Mouse (Mus musculus) midbrain, embryonic 10.5 days (tissue): ENCODE data around the gene P2ry2. TPM values are rescaled to one million over a fixed set of nuclear protein-coding genes. Genes with fewer than 3 reads are reported as not detected.

ENCODE experiments used
- DNase-seq: peaks from one replicate; pipeline ENCODE4 v3.0.0-alpha.2; 2017; ENCODE audit warnings: low spot score
- H3K27ac ChIP-seq: fragments of 300-500 bp; sonication (generic); replicated peaks from 2 replicates; pipeline ENCODE4 v1.5.1; 2016; ENCODE audit warnings: mild to moderate bottlenecking
- H3K27me3 ChIP-seq: fragments of 300-500 bp; sonication (generic); 2 replicates; pipeline ENCODE4 v1.6.1; 2016; ENCODE audit warnings: low read depth, mild to moderate bottlenecking; ENCODE audit not compliant: poor library complexity, severe bottlenecking
- H3K36me3 ChIP-seq: fragments of 300-500 bp; sonication (generic); 2 replicates; pipeline ENCODE4 v1.6.1; 2016; ENCODE audit warnings: mild to moderate bottlenecking, moderate library complexity
- H3K4me1 ChIP-seq: fragments of 300-500 bp; sonication (generic); 2 replicates; pipeline ENCODE4 v1.6.1; 2016
- H3K4me3 ChIP-seq: fragments of 300-500 bp; sonication (generic); 2 replicates; pipeline ENCODE4 v1.5.1; 2016; ENCODE audit warnings: mild to moderate bottlenecking, moderate library complexity
- H3K9me3 ChIP-seq: fragments of 300-500 bp; sonication (generic); replicated peaks from 2 replicates; pipeline ENCODE4 v1.6.1; 2016; ENCODE audit warnings: mild to moderate bottlenecking
- WGBS: fragments of 180-500 bp; shearing (Covaris S2); methylation state at CpG from one replicate; pipeline ENCODE4 v1.1.7; 2016; 5-methylcytosine and 5-hydroxymethylcytosine counted together
- polyA plus RNA-seq: library from polyadenylated mRNA; unstranded; fragments of >200 nt; fragmentation: Nextera tagmentation; extraction: Ambion mirVana; gene quantifications from 2 replicates; pipeline ENCODE4 v1.2.1, GENCODE M21; 2016

The P2ry2 gene
- polyA plus RNA-seq, 1 experiment from 2014 or later: 0.22 TPM

- no peak for DNase-seq
- Histone ChIP-seq H3K36me3 (no peaks in the 10 kb centered on the region), H3K4me3 (no peak overlapping the region), H3K27me3 (peaks cover 9% of the 10 kb centered on the region; the same call in 1 of the 2 replicates), H3K27ac (no peak overlapping the region), H3K9me3 (no peaks in the 10 kb centered on the region), H3K4me1 (peaks cover 17% of the 10 kb centered on the region)
- 88% methylated on average over 7 of the region's 7 CpGs for WGBS
Observed at GRCm38 (mm10) chr7:100995260-100995864, 17.3 kb downstream of the P2ry2 start.

- no peak overlapping the region for H3K27ac ChIP-seq
- no peaks in the 10 kb centered on the region for H3K36me3 ChIP-seq
- H3K4me1 ChIP-seq: peaks cover 18% of the 10 kb centered on the region
- no peak overlapping the region for H3K4me3 ChIP-seq
- DNase-seq: no peak
- peaks cover 4% of the 10 kb centered on the region; the same call in 1 of the 2 replicates for H3K27me3 ChIP-seq
- WGBS: 41% methylated on average over 4 of the region's 4 CpGs
- no peaks in the 10 kb centered on the region for H3K9me3 ChIP-seq
Observed at GRCm38 (mm10) chr7:100993166-100993565, 19.5 kb downstream of the P2ry2 start.

- Histone ChIP-seq H3K36me3 (no peaks in the 10 kb centered on the region), H3K4me3 (no peak overlapping the region), H3K4me1 (peaks cover 18% of the 10 kb centered on the region), H3K27me3 (peaks cover 8% of the 10 kb centered on the region), H3K9me3 (no peaks in the 10 kb centered on the region), H3K27ac (no peak overlapping the region)
- 90% methylated on average over 3 of the region's 3 CpGs for WGBS
- no peak for DNase-seq
Observed at GRCm38 (mm10) chr7:100991972-100992371, 20.7 kb downstream of the P2ry2 start.

GRCm38 (mm10) chr7:100990636-100991311, 21.9 kb downstream of the P2ry2 start:
- H3K36me3 ChIP-seq: no peaks in the 10 kb centered on the region
- DNase-seq: no peak
- H3K4me3 ChIP-seq: no peak overlapping the region
- 45% methylated on average over 9 of the region's 9 CpGs for WGBS
- peaks cover 18% of the 10 kb centered on the region for H3K4me1 ChIP-seq
- H3K27ac ChIP-seq: 0 out of 2 replicates have a peak overlapping the region, but pooled peaks have one; percentile 1
- H3K27me3 ChIP-seq: peaks cover 15% of the 10 kb centered on the region
- H3K9me3 ChIP-seq: no peaks in the 10 kb centered on the region

GRCm38 (mm10) chr7:100988092-100988491, 24.6 kb downstream of the P2ry2 start:
- WGBS: 28% methylated on average over 9 of the region's 9 CpGs

GRCm38 (mm10) chr7:100984452-100985395, 27.9 kb downstream of the P2ry2 start:
- H3K9me3 ChIP-seq: no peaks in the 10 kb centered on the region
- H3K36me3 ChIP-seq: no peaks in the 10 kb centered on the region
- H3K27ac ChIP-seq: peak overlapping the region; percentile 55
- no peak overlapping the region for H3K4me3 ChIP-seq
- peaks cover 14% of the 10 kb centered on the region for H3K4me1 ChIP-seq
- DNase-seq: peak; percentile 44
- WGBS: 38% methylated on average over 21 of the region's 21 CpGs
- H3K27me3 ChIP-seq: peaks cover 15% of the 10 kb centered on the region

More at GRCm38 (mm10) chr7:100988092-100988491, 24.6 kb downstream of the P2ry2 start:
- peaks cover 25% of the 10 kb centered on the region for H3K4me1 ChIP-seq
- no peaks in the 10 kb centered on the region for H3K36me3 ChIP-seq
- H3K27me3 ChIP-seq: peaks cover 15% of the 10 kb centered on the region
- peak; percentile 61 for DNase-seq
- no peak overlapping the region for H3K27ac ChIP-seq
- no peak overlapping the region for H3K4me3 ChIP-seq
- H3K9me3 ChIP-seq: no peaks in the 10 kb centered on the region

- H3K9me3 ChIP-seq: no peaks in the 10 kb centered on the region
- no peak overlapping the region for H3K27ac ChIP-seq
- DNase-seq: no peak
- WGBS: 52% methylated on average over 2 of the region's 2 CpGs
- H3K4me3 ChIP-seq: no peak overlapping the region
- H3K36me3 ChIP-seq: no peaks in the 10 kb centered on the region
- peaks cover 23% of the 10 kb centered on the region for H3K27me3 ChIP-seq
- H3K4me1 ChIP-seq: peaks cover 11% of the 10 kb centered on the region
Observed at GRCm38 (mm10) chr7:100979175-100979574, 33.5 kb downstream of the P2ry2 start.

GRCm38 (mm10) chr7:100978171-100978570, 34.5 kb downstream of the P2ry2 start:
- Histone ChIP-seq H3K27ac (no peak overlapping the region), H3K27me3 (peaks cover 33% of the 10 kb centered on the region), H3K4me3 (no peak overlapping the region), H3K9me3 (no peaks in the 10 kb centered on the region), H3K36me3 (no peaks in the 10 kb centered on the region), H3K4me1 (peaks cover 14% of the 10 kb centered on the region)
- WGBS: 88% methylated on average over 5 of the region's 5 CpGs
- DNase-seq: no peak

GRCm38 (mm10) chr7:100974135-100974903, 38.3 kb downstream of the P2ry2 start, which contains the start of gene P2ry6:
Gene P2ry6, minus strand, starts transcription at chr7:100974649.
- H3K27ac ChIP-seq: peak within 1 kb of the TSS; percentile 24; the same call in 1 of the 2 replicates

GRCm38 (mm10) chr7:100972875-100973274, 39.8 kb downstream of the P2ry2 start:
- DNase-seq: no peak
- H3K4me3 ChIP-seq: no peak overlapping the region
- H3K9me3 ChIP-seq: no peaks in the 10 kb centered on the region
- H3K27me3 ChIP-seq: peaks cover 54% of the 10 kb centered on the region
- no peaks in the 10 kb centered on the region for H3K36me3 ChIP-seq
- H3K27ac ChIP-seq: no peak overlapping the region
- peaks cover 14% of the 10 kb centered on the region for H3K4me1 ChIP-seq
- whole genome bisulfite sequencing: 53% methylated on average over 3 of the region's 3 CpGs

More at GRCm38 (mm10) chr7:100974135-100974903, 38.3 kb downstream of the P2ry2 start, which contains the start of gene P2ry6:
- H3K4me1 ChIP-seq: peaks cover 14% of the 10 kb centered on the region
- H3K27me3 ChIP-seq: peaks cover 55% of the 10 kb centered on the region
- H3K9me3 ChIP-seq: no peaks in the 10 kb centered on the region
- no peaks in the 10 kb centered on the region for H3K36me3 ChIP-seq
- H3K4me3 ChIP-seq: peak within 1 kb of the TSS; percentile 48
- DNase-seq: no peak
- 4% methylated on average over 36 of the region's 36 CpGs for WGBS

- no peak for DNase-seq
- WGBS: 79% methylated on average over 10 of the region's 10 CpGs
- no peak overlapping the region for H3K4me3 ChIP-seq
- no peaks in the 10 kb centered on the region for H3K36me3 ChIP-seq
- H3K9me3 ChIP-seq: no peaks in the 10 kb centered on the region
- H3K27me3 ChIP-seq: peaks cover 32% of the 10 kb centered on the region
- H3K27ac ChIP-seq: no peak overlapping the region
- H3K4me1 ChIP-seq: peaks cover 13% of the 10 kb centered on the region
Observed at GRCm38 (mm10) chr7:100968874-100969659, 43.6 kb downstream of the P2ry2 start.
